Mouse (Mus musculus) right cerebral cortex, postnatal 10 days (tissue): Measurements from ENCODE around the gene Gm15737.

Source experiments
- DNase-seq, 2 experiments: peaks; one replicate each; pipeline ENCODE4 v3.0.0; 2021; ENCODE audit warnings: low spot score in 2 of 2

Gm15737 gene

DNA sequence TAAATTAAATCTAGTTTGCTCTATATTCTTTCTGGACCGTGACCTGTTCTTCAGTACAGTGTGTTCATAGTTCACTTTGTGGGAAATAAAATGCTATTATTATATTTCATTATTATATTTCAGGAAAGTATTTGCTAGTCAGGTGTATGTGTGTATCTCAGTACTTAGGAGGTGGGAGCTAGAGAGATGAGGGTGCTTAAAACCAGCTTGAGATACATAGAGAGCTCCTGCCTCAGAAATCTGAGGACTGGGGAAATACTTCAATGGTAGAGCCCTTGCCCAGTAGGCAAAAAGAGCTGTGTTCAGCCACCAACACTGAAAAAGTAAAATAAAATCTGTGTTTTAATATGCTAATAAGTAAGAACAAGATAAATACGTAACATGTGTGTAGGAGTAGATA is 6.2 kb downstream of the Gm15737 start:
- no peak for DNase-seq

DNA sequence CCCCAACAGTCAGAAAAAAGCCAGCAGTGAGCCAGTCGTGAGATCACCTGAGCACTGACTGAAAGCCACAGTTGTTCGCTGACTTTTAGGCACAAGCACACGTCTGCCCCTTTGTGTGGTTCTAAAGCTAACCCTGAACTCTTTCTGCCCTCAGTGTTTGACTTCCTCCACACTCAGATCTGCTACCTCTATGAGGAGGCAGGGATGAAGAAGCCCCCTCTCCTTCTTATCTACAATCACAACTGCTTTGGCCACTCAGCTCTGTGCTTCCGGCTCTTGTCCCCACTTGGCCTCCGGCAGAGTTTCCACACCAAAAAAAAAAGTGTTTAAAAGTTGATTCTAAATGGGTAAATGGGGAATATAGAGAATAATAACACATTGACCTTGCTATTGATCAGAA is 7.0 kb downstream of the Gm15737 start:
- no peak for DNase-seq

DNA sequence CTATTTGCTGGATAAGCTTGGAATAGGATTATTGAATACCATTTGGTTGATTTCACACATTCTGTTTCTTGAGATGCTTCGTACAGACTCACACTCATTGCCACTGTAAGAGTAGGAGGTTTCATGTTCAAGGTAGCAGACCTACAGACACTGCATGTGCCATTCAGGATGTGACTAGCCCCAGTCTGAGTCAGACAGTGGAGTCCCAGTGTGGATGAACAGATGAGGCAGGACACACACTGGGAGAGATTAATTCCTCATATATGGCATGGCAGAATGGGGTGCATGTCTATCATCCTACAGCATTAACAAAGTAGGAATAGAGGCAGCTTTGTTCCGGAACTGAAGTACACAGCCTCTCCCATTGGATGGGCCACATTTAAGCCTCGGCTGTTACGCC is 8.1 kb downstream of the Gm15737 start:
- no peak for DNase-seq

DNA sequence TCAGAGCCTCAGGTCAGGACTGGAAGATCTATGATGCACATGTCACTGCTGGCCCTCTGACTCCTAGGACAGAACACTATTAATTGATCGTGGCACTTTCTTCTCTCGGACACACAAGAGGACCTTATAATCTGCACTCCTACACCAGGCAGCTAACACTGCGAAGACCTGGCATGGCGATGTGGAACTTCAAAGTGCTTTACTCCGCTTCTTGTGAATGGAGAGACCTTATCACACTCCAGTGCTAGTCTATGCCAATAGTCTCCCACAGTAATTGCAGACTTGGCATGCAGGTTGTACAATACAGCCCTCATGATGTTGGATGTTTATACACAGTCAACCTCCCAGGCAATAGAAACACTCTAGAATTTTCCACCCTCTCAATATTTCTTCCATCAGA is 9.6 kb downstream of the Gm15737 start:
- DNase-seq, result no peak

DNA sequence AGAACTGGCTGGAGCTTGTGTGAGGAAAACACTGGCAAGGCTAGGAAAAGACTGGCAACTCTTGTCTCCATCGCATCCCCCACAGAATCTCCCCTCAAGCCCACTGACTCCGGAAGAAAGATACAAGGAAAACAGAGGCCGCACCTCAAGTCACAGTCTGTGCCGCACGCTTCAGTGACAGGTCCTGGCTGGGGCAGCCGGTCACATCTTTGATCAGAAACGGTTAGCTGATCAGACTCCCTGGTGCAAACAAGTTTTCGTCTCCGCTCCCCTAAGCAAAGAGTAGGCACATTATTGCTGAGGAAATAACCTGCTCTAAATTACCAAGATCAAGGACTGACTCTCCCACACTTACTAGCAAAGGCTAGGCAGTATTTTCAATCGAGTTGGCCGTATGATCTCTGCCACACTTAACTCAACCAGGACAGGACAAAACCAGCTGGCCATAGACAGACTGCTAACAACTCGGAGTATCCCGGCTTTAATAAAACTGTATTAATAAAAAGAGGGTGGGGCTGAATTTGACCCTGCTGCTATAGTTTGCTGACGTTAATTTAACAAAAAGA is 10.6 kb downstream of the Gm15737 start:
- DNase-seq, result no peak

DNA sequence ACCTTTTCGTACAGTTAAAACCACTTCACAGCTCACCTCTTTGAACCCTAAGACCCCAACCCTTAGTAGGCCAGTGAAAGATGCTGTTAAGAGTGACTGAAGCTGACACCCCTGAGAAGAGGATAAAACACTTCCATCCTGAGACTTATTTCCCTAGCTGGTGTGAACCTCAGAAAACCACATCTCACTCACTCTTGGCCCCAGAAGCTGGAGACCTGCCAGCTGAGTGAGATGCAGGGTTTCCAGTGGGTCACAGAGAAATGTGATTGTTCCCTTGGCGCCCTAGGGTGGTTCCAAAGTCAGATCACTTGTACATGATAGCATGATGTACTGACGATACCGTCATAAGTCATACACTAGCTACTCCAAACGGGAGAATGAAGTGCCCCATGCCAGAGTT is 13.3 kb downstream of the Gm15737 start:
- DNase-seq, result no peak

DNA sequence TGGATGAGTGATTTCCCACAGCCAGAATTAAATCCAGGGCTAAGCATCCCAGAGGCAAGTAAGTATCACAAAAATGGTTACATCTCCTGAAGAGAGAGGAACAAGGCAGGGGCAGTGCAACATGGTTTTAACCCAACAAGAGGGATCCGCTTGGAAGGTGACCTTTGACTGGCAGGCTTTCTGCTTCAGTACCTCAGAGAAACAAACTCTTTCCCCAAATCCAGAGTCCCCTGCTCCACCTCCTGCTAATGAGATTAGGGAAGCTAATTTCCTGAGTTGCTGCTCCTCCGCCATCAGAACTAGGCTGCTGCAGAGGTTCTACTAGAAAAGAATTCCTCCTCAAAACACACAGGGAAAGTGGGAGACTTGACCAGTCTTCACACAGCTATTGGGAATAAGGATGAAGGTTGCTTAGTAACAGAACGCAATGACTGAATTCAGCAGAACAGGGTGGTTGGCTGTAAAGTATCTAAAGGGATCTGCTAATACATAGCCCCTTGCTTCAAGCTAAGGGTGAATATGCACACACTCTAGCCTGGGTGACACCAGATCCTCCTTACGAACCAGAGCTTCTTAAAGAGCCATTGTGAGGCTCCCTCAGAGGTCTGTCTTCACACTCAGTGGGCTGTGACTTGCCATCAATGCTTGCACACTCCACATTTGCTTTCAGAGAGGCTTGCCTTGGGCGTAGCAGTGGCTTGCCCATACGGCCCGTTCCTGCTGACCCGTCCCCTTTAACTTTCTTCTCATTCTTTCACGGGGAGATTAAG is 14.2 kb downstream of the Gm15737 start:
- no peak for DNase-seq

DNA sequence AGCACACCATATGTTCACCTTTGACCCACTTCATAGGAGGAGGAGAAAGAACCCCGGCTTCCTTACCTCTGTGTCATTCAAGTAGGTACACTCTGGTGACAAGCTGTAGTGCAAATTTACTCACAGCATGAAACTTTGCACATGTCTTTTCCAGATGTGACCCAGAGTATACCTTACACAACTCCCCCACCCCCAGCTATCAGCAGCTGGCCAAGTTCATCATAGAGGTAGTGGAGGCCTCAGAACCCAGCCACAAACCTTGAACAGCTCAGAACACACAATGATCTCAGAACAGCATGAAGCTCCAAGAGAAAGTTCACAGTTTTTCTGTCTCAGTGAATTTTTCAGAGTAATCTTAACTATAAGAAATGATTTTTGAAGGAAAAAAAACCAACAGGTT is 22.4 kb downstream of the Gm15737 start:
- DNase-seq, result no peak

DNA sequence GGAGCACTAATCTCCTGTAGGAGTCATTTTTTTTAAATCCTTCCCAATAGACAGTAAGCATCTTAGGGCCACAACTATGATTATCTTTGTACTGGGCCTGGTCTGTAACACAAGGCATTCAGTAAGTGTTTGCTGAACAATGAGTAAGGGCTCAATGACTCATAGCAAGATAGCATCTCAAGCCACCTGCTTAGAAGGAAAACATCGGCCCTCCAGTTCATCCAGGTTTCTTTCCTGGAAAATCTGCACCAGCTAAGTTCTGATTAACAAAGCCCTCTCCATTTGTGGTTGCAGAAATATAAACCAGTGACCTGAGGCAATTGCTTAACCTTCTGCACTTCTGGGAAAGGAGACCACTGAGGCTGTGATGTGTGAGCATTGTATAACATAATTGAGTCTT is 34.9 kb downstream of the Gm15737 start:
- no peak for DNase-seq

DNA sequence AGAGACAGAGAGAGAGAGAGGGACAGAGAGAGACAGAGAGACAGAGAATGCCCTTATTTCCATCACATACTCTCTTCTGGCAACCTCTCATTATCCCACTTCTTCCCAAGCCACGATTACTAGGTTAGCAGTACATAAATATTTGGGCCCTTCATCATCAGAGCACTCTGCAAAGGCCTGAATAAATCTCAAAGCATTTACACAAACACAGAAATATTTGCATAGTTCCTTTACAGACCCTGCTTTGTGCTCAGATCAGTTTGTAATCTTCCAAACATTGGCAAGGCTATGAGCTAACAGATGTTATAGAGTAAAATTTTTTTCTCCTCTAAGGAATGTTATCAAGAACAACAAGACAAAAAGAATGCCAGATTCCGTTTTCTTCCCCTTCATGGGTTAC is 35.3 kb downstream of the Gm15737 start:
- DNase-seq, result no peak

DNA sequence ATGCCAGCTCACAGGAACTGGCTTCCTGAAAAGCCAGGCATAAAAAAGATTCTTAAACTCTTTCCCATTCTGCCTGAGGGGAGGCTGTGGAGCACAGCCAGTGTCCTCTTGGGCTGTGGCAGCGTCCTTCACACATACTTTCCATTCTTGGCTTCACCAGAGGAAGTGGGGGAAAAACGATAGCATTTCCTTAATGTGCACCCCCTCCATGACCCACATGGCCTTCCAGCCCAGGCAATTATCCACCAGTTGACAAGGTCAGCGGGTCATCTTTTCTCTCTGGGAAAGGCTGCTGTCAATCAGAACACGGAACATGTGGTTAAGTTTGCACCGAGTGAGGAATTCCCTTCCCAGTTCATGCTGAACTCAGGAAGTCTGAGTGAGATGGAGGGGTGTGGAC is 36.8 kb downstream of the Gm15737 start:
- DNase-seq, result no peak

DNA sequence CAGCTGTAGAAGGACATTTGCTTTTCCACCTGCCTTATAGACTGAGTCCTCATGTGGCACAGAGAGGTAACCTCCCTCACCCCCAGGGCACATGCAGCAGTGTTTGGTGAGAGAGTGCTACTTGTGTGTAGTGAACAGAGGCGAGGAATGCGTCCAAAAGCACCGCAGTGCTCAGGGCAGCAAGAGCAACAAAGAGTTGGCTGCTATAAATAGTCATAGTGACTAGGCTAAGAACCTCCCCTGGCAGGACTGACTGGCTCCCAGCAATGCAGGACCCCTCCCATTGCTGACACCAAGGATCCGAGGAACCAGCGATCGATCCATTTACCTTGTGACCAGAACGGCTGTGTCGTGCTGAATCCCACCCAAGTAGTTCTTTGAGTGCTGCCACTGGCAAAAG is 40.2 kb downstream of the Gm15737 start:
- DNase-seq, result peak in 1 of 2 experiments; percentile 22

DNA sequence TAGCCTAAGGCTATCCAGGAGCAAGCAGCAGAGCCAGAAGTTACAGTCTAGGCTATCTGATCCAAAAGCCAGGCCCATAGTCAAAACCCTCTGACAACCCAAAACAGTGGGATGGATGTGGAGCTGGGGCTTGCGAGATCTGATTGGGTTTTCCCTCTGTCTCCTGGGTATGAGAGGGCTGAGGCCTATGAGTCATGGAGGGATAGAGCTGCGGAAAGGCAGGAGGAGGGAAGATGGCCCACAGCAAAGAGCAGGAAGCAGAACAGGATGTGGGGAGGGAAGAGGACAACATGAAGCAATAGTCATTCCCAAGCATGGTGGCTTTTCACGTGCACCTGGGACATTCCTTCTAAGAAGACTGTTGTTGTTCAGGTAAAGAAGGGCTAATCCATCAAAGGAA is 41.5 kb downstream of the Gm15737 start:
- DNase-seq, result no peak

DNA sequence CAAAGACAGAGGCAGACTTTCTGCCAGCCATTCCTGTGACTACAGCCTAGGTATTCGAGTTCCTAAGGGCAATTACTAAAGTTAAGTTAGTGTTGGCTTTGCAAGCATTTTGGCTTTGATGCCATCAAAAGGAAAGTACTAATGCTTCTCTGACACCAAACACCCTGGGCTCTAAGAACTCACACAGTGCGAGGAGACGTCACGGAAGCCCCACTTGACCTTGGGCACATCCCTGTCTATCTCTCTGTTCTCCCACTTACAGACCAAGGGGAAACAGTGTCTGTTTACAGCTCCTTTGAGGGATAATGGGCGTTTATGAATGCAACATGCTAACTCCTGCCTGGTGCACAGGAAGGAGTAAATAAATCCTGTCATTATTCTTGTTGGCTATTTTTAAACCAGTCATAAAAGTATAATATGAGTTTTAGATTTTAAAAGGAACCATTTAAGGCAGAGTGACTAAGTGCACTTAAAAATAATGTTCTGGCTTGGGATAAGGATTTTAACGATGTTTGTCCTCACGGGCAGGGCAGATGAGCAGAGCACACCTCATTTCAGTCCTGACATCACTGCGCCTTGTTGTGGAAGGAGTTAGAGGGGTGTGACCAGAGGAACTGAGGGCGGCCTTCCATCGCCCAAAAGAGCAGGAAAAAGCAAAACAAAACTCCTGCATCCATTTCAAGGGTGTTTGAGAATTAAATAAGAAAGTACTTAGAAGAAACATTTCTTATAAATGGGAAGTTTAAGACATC is 52.0 kb downstream of the Gm15737 start:
- no peak for DNase-seq

DNA sequence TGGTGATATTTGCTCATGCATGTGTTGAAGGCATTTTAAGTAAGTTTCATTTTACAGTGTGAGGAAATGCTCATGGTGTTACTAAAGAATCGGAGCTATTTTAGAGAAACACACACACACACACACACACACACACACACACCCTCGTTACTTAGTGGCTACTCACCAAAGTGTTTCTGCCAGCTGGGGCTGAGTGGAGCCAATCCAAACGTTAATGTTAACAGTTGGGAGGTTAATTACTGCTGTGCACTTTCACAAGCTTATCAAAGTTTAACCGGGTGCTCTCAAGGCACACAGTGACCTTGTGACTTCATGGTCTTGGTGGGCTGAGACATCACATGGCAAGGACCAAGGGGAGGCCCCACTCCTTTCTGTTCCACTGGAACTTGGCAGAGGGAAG is 52.7 kb downstream of the Gm15737 start:
- DNase-seq, result no peak

DNA sequence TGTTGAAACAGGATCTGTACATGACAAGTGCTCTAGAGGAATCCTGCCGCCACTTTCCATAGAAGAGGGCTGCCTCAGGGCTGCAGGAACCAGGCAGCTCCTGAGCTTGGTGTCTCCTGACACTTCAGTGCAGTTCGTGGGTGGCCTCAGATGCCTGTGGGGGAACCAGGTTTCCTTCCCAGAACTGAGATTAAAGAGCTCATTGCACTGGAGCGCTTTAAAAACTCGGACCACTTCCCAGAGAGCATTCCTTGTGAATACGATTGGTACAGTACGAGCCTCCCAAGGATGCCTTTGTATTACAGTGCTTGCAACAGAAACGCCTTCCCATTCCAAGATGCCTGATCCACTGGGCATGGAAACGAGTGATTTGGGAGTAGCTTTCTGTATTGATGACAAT is 55.4 kb downstream of the Gm15737 start:
- DNase-seq, result peak in 1 of 2 experiments; percentile 23

DNA sequence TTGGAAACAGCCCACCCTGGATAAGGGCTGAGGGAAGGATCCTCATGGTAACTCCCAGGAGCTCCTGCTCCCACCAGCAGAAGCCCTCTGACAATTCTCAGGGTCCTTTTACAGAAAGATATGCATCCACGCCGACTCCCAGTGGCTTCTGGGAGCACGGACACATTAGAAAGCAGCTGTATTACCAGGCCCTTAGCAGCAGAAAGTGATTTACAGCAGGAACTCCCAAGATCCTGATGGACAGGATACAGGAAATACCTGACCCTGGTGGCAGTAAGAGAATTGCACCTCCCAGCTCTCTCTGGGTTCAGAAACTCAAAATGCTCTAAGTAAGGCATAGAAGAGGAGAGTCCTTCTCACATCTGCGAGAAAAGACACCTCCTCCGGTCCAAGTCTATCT is 59.1 kb downstream of the Gm15737 start:
- no peak for DNase-seq
